Mouse (Mus musculus) liver, postnatal 0 days (tissue): ENCODE data around the gene Ccdc50. TPM values are rescaled to one million over a fixed set of nuclear protein-coding genes. Genes with fewer than 3 reads are reported as not detected.

Source experiments
- ATAC-seq: fragments of 200-750 bp; cut with Nextera tagmentation; 2 replicates; pipeline ENCODE4 v1.8.0; 2017; ENCODE audit warnings: mild to moderate bottlenecking, moderate library complexity
- DNase-seq: peaks from one replicate; pipeline ENCODE4 v3.0.0-alpha.2; 2016
- H3K27ac ChIP-seq: fragments of 300-500 bp; sonication (generic); 2 replicates; pipeline ENCODE4 v1.5.1; 2014; ENCODE audit warnings: antibody characterized with exemption, moderate library complexity, mild to moderate bottlenecking, low read depth
- H3K27me3 ChIP-seq: fragments of 300-500 bp; sonication (generic); 2 replicates; pipeline ENCODE4 v1.6.1; 2014; ENCODE audit warnings: low read length, control low read depth, mixed read lengths; ENCODE audit not compliant: insufficient read depth
- H3K36me3 ChIP-seq: fragments of 300-500 bp; sonication (generic); replicated peaks from 2 replicates; pipeline ENCODE4 v1.6.1; 2014; ENCODE audit warnings: mild to moderate bottlenecking, control low read depth, low read length, moderate library complexity, mixed read lengths; ENCODE audit not compliant: insufficient read depth
- H3K4me1 ChIP-seq: fragments of 300-500 bp; sonication (generic); 2 replicates; pipeline ENCODE4 v1.6.1; 2014; ENCODE audit warnings: antibody characterized with exemption, mild to moderate bottlenecking, control low read depth; ENCODE audit not compliant: insufficient read depth
- H3K4me2 ChIP-seq: fragments of 300-500 bp; sonication (generic); 2 replicates; pipeline ENCODE4 v1.6.1; 2014; ENCODE audit warnings: low read depth, mild to moderate bottlenecking, low read length, moderate library complexity, mixed read lengths
- H3K4me3 ChIP-seq: fragments of 300-500 bp; sonication (generic); 2 replicates; pipeline ENCODE4 v1.5.1; 2014; ENCODE audit warnings: low read depth, low read length
- H3K9ac ChIP-seq: fragments of 300-500 bp; sonication (generic); replicated peaks from 2 replicates; pipeline ENCODE4 v1.6.1; 2014; ENCODE audit warnings: mild to moderate bottlenecking, moderate library complexity
- H3K9me3 ChIP-seq: fragments of 300-500 bp; sonication (generic); 2 replicates; pipeline ENCODE4 v1.6.1; 2016; ENCODE audit warnings: mild to moderate bottlenecking, control low read depth, low read length, mixed read lengths
- CTCF ChIP-seq: sonication (generic); IDR thresholded peaks from 2 replicates; pipeline ENCODE4 v1.5.1; 2016; ENCODE audit warnings: antibody characterized with exemption, low read depth
- EP300 ChIP-seq: IDR thresholded peaks from 2 replicates; pipeline ENCODE4 v1.6.1; 2016; ENCODE audit warnings: antibody characterized with exemption, low read depth, mild to moderate bottlenecking
- WGBS: fragments of 180-500 bp; shearing (Covaris S2); extraction: QIAGEN DNeasy Blood & Tissue Kit; methylation state at CpG from one replicate; pipeline ENCODE4 v1.1.7; 2014; ENCODE audit not compliant: insufficient replicate concordance; 5-methylcytosine and 5-hydroxymethylcytosine counted together
- polyA plus RNA-seq: library from polyadenylated mRNA; unstranded; fragments of >200 nt; fragmentation: Nextera tagmentation; extraction: Ambion mirVana; gene quantifications from 2 replicates; pipeline ENCODE4 v1.2.1, GENCODE M21; 2015

Gene Ccdc50
- 10.3 and 11.0 TPM in 2 replicates for polyA plus RNA-seq

DNA sequence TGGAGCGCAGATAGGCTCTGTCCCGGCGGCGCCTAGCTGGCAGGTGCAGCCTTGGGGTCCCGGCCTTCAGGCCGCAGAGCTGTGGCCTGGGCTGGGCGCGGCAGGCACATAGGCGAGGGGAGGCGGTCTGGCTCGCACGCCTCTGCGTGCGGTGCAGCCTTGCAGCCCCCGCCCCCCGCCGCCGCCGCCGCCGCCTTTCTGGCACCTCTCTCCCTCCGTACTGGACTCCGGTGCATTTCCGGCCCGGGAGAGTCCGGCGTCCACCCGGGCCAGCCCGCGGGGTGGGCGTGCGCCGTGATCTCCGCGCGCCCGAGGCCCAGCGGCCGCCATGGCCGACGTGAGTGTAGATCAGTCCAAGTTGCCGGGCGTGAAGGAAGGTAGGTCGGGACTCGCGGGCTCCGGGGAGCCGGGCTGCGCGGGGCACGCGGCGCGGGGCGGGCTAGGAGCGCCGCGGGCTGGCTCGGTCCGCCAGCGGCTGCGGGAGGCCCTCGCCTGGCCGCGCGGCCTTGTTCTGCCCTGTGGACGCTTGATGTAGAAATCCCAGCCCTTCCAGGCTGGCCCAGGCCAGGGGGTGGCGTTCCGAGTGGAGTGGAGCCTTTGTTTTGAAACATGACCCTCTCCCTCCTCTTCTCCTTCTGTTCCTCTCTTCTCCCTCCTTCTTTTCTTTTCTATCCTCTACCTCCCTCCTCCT, at the start of gene Ccdc50:
Gene Ccdc50 (plus strand): TSS at position 109 of the 691 bp plus-strand sequence.
- Histone ChIP-seq H3K4me1 (peaks cover 8% of the 10 kb centered on the region), H3K27me3 (no peaks in the 10 kb centered on the region), H3K36me3 (no peaks in the 10 kb centered on the region), H3K9ac (peak within 1 kb of the TSS; percentile 96), H3K4me2 (peak within 1 kb of the TSS; percentile 79), H3K4me3 (peak within 1 kb of the TSS; percentile 86), H3K9me3 (no peaks in the 10 kb centered on the region), H3K27ac (peak within 1 kb of the TSS; percentile 95)
- WGBS = 2% methylated on average over 29 of the region's 69 CpGs
- peak; percentile 86 for DNase-seq
- TF ChIP-seq CTCF (no peak), EP300 (no peak)
- peak; percentile 95 for ATAC-seq

DNA sequence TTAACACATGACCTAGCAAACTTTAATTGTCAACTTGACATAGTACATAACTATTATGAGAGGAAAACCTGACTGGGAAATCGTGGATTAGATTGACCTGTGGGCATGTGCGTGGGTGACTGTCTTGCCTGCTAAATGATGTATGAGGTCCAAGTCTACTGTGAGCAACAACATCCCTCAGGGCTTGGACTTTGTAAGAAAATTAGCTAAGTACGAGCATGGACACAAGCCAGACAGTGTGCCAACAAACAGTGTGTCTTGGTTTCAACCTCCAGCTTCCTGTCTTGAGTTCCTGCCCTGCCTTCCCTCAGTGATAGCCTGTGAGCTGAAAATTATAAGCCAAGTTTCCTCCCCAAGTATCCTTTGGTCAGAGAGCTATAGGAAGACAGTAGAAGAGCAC, 41.1 kb upstream of the Ccdc50 start:
- H3K9me3 ChIP-seq = no peaks in the 10 kb centered on the region
- ATAC-seq = no peak
- H3K4me1 ChIP-seq = no peaks in the 10 kb centered on the region
- DNase-seq = no peak
- H3K27me3 ChIP-seq = no peaks in the 10 kb centered on the region
- H3K4me3 ChIP-seq = no peak overlapping the region
- 62% methylated on average over 3 of the region's 3 CpGs for WGBS
- TF ChIP-seq CTCF = no peak
- TF ChIP-seq EP300 = no peak
- no peak overlapping the region for H3K4me2 ChIP-seq
- H3K27ac ChIP-seq = no peak overlapping the region
- no peak overlapping the region for H3K9ac ChIP-seq
- H3K36me3 ChIP-seq = no peaks in the 10 kb centered on the region

DNA sequence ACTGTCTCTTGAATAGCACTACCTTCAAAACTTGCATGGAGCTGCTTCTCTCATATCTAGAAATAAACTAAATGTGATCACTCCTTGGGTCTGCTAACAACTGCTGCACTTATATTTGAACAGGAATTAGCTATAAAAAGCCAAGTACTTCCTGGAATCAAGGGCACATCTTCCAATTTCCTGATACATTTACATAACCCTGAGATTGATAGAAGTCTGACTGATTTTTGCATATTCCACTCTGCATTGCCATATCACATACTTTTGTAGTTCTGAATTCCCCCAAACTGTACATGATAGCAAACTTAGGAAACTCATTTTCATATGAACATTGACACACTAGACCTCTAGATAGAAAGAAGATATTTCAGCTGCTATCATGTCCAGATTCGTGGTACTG, 40.3 kb upstream of the Ccdc50 start:
- no peak for DNase-seq
- 57% methylated on average over 1 of the region's 1 CpGs for WGBS
- Histone ChIP-seq H3K4me1 (no peaks in the 10 kb centered on the region), H3K9ac (no peak overlapping the region), H3K27me3 (no peaks in the 10 kb centered on the region), H3K4me3 (no peak overlapping the region), H3K27ac (no peak overlapping the region), H3K4me2 (no peak overlapping the region), H3K9me3 (no peaks in the 10 kb centered on the region), H3K36me3 (no peaks in the 10 kb centered on the region)
- TF ChIP-seq CTCF (no peak), EP300 (no peak)
- no peak for ATAC-seq

DNA sequence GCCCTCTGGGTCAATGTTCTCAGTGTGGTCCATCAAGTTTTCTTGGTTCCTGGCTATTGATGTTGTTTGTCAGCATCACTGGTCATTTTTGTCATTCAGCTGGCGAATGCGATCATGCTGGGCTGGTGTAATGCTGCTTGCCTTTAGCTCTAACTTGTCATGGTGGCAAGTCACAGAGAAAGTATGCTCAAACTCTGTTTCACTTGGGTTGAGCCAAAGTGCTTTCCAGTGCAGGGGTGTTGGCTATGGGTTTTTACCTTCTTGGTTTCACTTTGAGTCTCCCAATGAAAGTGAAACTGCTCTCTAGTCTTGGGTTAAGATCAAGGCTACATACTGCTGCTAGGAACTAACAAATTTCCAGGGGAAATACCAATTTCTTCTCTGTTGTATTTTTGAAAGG, 39.4 kb upstream of the Ccdc50 start:
- 81% methylated on average over 2 of the region's 2 CpGs for WGBS
- Histone ChIP-seq H3K36me3 (no peaks in the 10 kb centered on the region), H3K4me2 (no peak overlapping the region), H3K27ac (no peak overlapping the region), H3K4me3 (no peak overlapping the region), H3K27me3 (no peaks in the 10 kb centered on the region), H3K9ac (no peak overlapping the region), H3K4me1 (no peaks in the 10 kb centered on the region), H3K9me3 (no peaks in the 10 kb centered on the region)
- DNase-seq (no peak), ATAC-seq (no peak)
- TF ChIP-seq EP300 (no peak), CTCF (no peak)

DNA sequence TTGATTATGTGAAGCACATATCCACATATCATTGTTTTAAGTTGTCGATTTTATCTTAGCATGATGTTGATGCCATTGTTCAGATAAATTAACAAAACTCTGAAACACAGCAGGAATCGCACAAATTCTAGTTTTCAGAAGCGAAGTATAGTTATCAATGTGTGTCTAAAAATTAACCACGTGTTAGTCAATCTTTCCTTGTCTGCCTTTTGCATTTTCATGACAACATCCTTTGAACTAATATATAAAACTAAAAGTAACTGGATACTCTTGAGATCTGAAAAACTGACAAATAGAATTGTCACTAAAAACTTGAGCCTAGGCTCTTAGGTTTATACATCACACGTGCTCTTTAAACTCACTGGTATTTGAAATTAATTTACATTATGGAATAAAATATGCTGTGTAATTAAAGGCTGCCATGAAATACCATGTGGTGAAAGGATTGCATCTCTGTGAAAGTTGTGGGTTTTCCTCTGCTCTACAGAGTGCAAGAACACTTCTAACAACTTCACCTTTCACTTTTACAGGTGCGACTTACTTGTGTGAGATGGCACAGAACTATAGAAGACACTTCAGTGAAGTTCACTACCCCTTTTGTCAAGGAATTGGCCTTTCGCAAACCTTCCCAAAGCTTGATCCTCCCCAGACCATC, 38.7 kb upstream of the Ccdc50 start:
- Histone ChIP-seq H3K9me3 (no peaks in the 10 kb centered on the region), H3K9ac (no peak overlapping the region), H3K27me3 (no peaks in the 10 kb centered on the region), H3K4me1 (no peaks in the 10 kb centered on the region), H3K27ac (no peak overlapping the region), H3K4me2 (no peak overlapping the region), H3K36me3 (no peaks in the 10 kb centered on the region), H3K4me3 (no peak overlapping the region)
- TF ChIP-seq EP300 = no peak
- no peak for TF ChIP-seq CTCF
- ATAC-seq (no peak), DNase-seq (no peak)
- WGBS = 78% methylated on average over 7 of the region's 7 CpGs

DNA sequence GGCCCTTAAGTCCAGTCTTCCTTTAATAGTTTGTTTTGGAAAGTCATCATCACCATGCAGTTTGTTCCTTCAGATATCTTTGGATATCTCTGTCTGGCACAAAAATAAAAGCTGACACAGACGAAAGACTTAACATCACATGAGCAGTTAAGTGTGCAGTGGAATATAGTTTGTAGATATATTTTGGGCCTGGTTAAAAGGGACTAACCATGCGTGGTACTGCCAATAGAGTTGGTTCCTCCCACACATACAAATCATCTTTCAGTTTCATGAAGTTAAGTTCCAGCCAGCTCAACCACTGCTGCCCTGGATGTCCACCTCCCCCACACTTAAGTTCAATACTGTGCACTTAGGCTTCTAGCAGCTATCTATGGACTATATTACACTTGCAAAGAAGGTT, 34.2 kb upstream of the Ccdc50 start:
- Histone ChIP-seq H3K9ac (no peak overlapping the region), H3K27ac (no peak overlapping the region), H3K4me3 (no peak overlapping the region), H3K4me1 (no peaks in the 10 kb centered on the region), H3K27me3 (no peaks in the 10 kb centered on the region), H3K4me2 (no peak overlapping the region), H3K9me3 (no peaks in the 10 kb centered on the region), H3K36me3 (no peaks in the 10 kb centered on the region)
- ATAC-seq (no peak), DNase-seq (no peak)
- 62% methylated on average over 2 of the region's 2 CpGs for WGBS
- no peak for TF ChIP-seq CTCF
- no peak for TF ChIP-seq EP300
